Mouse (Mus musculus): ENCODE measurements around the gene Gm6793.

Gene Gm6793

DNA sequence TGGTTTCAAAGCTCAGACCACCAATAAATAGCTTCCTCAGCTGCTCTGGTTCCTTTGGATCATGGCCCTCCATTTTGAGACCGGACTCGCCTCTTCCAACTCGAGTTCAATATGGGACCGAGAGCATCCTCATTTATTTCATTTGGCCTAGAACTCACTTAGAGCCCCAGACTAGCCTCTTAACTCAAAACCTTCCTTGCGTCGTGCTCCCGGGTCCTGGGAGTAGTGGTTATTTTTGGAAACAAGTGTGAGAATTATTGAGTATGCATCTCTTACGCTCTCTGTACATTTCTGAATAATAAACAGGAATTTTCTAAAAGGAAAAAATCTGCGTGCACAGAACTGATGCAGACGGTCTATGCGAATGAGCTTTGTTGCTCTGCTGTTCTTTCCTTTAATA, at the start of gene Gm6793:
Gene Gm6793 (minus strand): TSS at position 101 of the 400 bp plus-strand sequence.
- in situ Hi-C loops (cut with MboI, MseI) = no loop called here

- in situ Hi-C loops (cut with MboI, MseI) = loop anchor here in 1 of 2 experiments (25.0 kb wide), 1 partner anchor 1926 kb away; no protein-coding TSS in a partner anchor
Observed at GRCm38 (mm10) chr8:112061372-112061771, 46.5 kb upstream of the Gm6793 start.

- in situ Hi-C loops (cut with MboI, MseI) = loop anchor here in 1 of 2 experiments (25.0 kb wide), 1 partner anchor 1933 kb away; no protein-coding TSS in a partner anchor
Observed at GRCm38 (mm10) chr8:112054456-112054855, 39.6 kb upstream of the Gm6793 start.

- in situ Hi-C loops (cut with MboI, MseI) = loop anchor here in 1 of 2 experiments (25.0 kb wide), 1 partner anchor 1936 kb away; no protein-coding TSS in a partner anchor
Observed at GRCm38 (mm10) chr8:112051537-112051936, 36.7 kb upstream of the Gm6793 start.

- in situ Hi-C loops (cut with MboI, MseI) = loop anchor here (5.0 to 25.0 kb wide), 4 partner anchors 1582 to 1937 kb away; partner anchors contain the start of gene Mon1b (in 1 of the 2)
Observed at GRCm38 (mm10) chr8:112049984-112050383, 35.1 kb upstream of the Gm6793 start.

DNA sequence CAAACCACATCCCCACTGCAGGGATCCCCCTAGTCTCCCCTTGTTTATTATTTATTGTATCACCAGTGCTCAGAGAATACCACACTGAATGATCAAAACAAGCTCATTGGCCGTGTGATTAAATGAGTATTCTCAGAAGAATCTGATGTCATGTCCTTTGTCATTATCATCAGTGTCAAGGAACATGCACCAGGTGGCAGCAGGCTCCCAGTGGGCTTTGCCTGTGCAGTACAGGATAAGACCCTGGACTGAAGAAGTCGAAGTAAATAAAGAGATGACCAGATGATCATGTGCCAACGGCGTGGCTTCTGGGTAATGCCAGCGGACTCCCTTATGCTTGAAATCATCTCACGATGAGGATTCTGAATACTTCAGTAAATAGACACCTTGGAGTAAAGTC, 33.5 kb upstream of the Gm6793 start:
- in situ Hi-C loops (cut with MboI, MseI) = loop anchor here (5.0 kb wide), 3 partner anchors 1584 to 1939 kb away; partner anchors contain the start of gene Mon1b (in 1 of the 2)

GRCm38 (mm10) chr8:112045896-112046295, 31.1 kb upstream of the Gm6793 start:
- in situ Hi-C loops (cut with MboI, MseI) = loop anchor here (5.0 kb wide), 3 partner anchors 1586 to 1941 kb away; partner anchors contain the start of gene Mon1b (in 1 of the 2)

- in situ Hi-C loops (cut with MboI, MseI) = loop anchor here (5.0 kb wide), 3 partner anchors 1587 to 1942 kb away; partner anchors contain the start of gene Mon1b (in 1 of the 2)
Observed at GRCm38 (mm10) chr8:112045182-112045581, 30.3 kb upstream of the Gm6793 start.

GRCm38 (mm10) chr8:112037521-112037920, 22.7 kb upstream of the Gm6793 start:
- in situ Hi-C loops (cut with MboI, MseI) = no loop called here

- in situ Hi-C loops (cut with MboI, MseI) = no loop called here
Observed at GRCm38 (mm10) chr8:112034603-112035002, 19.8 kb upstream of the Gm6793 start.

DNA sequence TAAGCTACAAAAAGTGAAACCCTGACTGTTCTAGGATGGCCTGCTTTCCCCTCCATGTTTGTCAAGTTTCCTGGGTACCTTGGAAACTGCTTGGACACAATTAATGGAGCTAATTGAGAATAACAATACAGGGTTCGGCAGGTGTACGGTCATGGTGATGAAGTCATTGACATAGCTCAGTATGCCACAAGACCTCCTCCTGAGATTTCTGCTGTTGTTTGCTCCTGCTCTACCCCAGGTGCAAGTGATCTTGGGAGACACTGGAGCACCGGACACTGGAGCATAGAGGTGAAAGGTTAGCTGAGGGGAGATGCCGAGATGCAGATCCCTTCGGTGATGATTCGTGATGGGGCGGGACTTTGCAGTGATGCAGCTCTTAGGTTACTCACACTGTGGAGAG, 18.2 kb upstream of the Gm6793 start:
- in situ Hi-C loops (cut with MboI, MseI) = no loop called here

DNA sequence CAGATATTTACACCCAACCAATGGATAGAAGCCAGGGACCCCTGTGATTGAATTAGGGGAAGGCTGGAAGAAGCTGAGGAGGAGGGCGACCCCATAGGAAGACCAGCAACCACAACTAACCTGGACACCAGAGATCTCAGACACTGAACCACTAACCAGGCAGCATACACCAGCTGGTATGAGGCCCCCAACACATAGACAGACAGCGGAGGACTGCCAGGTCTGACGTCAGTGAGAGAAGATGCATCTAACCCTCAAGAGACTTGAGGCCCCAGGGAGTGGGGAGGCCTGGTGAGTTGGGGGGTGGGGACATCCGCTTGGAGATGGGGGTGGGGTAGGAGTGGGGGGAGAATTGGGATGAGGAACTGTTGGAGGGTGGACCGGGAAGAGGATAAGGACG, 15.8 kb upstream of the Gm6793 start:
- in situ Hi-C loops (cut with MboI, MseI) = no loop called here

- in situ Hi-C loops (cut with MboI, MseI) = no loop called here
Observed at GRCm38 (mm10) chr8:112029455-112029854, 14.6 kb upstream of the Gm6793 start.

- in situ Hi-C loops (cut with MboI, MseI) = no loop called here
Observed at GRCm38 (mm10) chr8:112011816-112012242, 3.0 kb downstream of the Gm6793 start.

DNA sequence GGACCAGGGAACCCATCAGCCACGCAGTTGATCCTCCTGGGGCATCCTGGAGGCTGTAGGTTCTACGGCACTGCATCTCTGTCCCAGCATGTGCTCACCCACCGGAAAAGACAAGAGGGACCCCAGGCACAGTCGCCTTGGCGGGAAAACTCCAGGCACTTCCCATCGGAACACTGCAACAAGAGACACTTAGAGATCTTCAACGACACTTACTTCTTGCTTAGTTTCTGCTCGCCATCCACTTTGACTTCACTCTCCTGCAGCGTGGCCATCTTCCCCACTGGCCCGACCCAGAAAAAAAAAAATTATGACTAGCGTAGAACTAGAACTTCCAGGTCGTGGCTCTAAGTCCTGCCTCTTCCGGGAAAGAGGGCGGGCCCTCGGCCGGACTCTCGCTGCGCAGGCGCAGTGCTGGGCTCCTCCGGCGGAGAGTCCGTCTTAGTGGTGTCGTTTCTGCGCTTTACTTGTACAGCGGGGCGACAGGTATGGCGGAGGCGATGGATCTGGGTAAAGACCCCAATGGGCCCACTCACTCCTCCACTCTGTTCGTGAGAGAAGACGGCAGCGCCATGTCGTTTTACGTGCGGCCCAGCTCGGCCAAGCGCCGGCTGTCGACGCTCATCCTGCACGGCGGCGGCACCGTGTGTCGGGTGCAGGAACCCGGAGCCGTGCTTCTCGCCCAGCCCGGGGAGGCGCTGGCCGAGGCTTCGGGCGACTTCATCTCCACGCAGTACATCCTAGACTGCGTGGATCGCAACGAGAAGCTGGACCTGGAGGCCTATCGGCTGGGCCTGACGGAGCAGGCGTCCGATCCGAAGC, 3.6 kb downstream of the Gm6793 start, which contains the start of the genes Kars and Terf2ip:
Gene Kars (minus strand): TSS at position 327 of the 819 bp plus-strand sequence.
Gene Terf2ip (plus strand): TSS at position 402 of the 819 bp plus-strand sequence.
- in situ Hi-C loops (cut with MboI, MseI) = no loop called here

DNA sequence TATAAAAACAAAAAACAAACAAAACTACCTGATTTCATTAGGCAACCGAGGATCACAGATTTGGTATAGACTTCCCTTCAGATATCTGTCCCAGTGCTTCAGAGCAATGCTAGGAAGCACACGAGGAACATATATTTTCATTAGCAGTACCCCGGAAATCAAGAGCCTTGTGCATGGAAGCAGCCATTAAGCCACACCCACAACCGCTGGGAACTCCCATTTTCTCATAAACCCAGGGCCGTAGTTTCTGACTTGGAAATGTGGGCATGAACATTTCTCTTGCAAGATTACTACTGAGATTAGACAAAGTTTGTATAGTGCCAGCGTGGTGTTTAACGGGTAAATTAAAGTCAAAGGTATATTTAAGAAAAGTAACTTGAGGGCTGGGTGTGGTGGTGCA, 5.3 kb downstream of the Gm6793 start:
- in situ Hi-C loops (cut with MboI, MseI) = no loop called here

GRCm38 (mm10) chr8:112007669-112008068, 7.2 kb downstream of the Gm6793 start:
- in situ Hi-C loops (cut with MboI, MseI) = no loop called here

GRCm38 (mm10) chr8:112005601-112006000, 9.2 kb downstream of the Gm6793 start:
- in situ Hi-C loops (cut with MboI, MseI) = no loop called here

GRCm38 (mm10) chr8:112004754-112005153, 10.1 kb downstream of the Gm6793 start:
- in situ Hi-C loops (cut with MboI, MseI) = loop anchor here in 1 of 2 experiments (5.0 kb wide), 1 partner anchor 477 kb away; no protein-coding TSS in a partner anchor

- in situ Hi-C loops (cut with MboI, MseI) = no loop called here
Observed at GRCm38 (mm10) chr8:111992703-111993039, 22.2 kb downstream of the Gm6793 start.

- in situ Hi-C loops (cut with MboI, MseI) = no loop called here
Observed at GRCm38 (mm10) chr8:111992013-111992702, 22.7 kb downstream of the Gm6793 start, which contains the start of gene Adat1. Gene Adat1, minus strand, starts transcription at chr8:111992302.

DNA sequence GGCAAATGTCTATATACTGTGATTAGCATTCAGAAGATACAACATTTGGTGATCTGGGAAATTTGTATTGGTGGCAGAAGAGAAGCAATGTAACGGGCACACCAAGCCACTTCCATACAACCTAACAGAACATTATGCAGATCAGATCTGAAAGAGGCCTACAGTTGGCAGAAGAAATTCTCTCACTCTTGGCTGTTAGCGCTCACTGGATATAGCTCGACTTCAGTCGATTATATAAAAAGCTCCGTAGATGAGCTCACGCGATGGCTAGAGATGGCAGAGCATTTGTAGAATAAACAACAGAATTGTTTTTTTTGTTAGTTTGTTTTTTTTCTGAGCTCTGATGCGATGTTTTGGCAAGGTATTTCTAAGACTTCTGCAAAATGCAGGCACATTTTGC, 23.6 kb downstream of the Gm6793 start:
- in situ Hi-C loops (cut with MboI, MseI) = no loop called here

All from T-helper 17 cell (primary cell).